Mouse (Mus musculus) inflammation-experienced regulatory T-cells, adult 16 weeks (primary cell): ENCODE results near the gene Il12rb1. TPM values are rescaled to one million over a fixed set of nuclear protein-coding genes. Genes with fewer than 3 reads are reported as not detected.

Experiments used
- polyA plus RNA-seq: library from polyadenylated mRNA; unstranded; fragments of 100-300 nt; shearing (Covaris generic); gene quantifications from one replicate; pipeline ENCODE4 v1.2.1, GENCODE M21; 2017

Gene Il12rb1
- 64.8 TPM for polyA plus RNA-seq

DNA sequence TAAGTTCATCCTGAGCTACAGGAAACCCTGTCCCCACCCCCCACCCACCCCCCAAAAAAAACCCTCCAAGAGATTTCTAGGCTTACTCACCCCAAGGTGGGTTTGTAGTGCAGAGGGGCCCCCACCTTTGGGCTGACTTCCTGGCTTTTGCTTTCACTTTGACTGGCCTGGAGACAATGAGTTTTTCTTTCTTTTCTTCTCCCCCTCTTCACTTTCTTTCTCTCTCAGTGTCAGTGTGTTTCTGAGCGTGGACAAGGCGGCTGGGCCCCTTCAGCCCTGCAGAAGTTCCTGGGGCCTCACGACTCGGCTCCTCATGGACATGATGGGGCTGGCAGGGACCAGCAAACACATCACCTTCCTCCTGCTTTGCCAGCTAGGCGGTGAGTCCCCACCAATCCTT, at the start of gene Il12rb1:
TSS of gene Il12rb1 (plus strand) at position 211 of the 400 bp plus-strand sequence.

GRCm38 (mm10) chr8:70760775-70761406, 47.4 kb upstream of the Il12rb1 start, which contains the start of gene Mpv17l2:
TSS of gene Mpv17l2 (minus strand) at chr8:70760946.

DNA sequence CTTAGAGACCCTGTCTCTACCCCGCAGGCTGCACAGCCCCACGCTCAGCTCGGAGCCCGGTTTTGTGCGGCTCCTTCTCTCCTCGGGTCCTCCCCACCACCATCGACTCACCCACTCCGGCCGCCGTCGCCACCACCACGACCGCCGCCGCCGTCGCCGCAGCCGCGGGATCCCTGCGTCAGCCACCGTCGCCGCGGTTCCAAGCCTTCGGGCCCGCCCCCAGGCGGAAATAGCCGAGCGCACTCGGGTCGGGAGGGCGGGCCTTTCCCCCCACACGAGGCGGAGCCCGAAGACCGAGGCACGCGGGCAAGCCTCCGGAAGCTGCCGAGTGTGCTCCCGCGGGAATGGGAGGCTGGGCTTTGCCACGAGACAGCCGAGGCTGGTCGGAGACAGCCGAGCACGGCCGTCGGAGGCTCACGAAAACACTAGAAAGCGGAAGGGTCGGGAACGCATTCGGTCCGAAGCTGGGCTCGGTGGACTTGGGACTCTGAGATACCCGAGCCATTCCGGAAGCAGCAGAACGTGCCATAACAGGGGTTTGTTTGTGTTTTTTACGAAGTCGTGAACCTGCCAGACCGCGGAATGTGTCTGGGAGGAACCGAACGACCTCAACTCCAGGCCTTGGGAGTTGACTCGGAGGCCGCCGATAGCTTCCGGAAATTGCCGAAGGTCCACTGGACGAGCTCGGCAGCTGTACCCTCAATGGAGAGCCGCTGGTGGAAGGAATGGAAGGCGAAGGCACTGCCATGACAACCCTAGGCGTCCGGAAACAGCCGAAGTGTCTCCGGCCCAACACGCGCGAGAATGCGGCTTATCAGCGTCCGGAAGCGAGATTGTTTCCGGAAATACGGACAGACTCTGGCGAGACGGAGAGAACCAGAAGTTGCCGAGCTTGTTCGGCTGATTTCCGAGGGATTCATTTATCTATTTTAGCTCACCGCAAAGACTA, 31.5 kb upstream of the Il12rb1 start, which contains the start of gene Pik3r2:
TSS of gene Pik3r2 (minus strand) at position 218 of the 949 bp plus-strand sequence.

GRCm38 (mm10) chr8:70804481-70805206, 3.6 kb upstream of the Il12rb1 start, which contains the start of gene Mast3:
TSS of gene Mast3 (minus strand) at chr8:70805054.

DNA sequence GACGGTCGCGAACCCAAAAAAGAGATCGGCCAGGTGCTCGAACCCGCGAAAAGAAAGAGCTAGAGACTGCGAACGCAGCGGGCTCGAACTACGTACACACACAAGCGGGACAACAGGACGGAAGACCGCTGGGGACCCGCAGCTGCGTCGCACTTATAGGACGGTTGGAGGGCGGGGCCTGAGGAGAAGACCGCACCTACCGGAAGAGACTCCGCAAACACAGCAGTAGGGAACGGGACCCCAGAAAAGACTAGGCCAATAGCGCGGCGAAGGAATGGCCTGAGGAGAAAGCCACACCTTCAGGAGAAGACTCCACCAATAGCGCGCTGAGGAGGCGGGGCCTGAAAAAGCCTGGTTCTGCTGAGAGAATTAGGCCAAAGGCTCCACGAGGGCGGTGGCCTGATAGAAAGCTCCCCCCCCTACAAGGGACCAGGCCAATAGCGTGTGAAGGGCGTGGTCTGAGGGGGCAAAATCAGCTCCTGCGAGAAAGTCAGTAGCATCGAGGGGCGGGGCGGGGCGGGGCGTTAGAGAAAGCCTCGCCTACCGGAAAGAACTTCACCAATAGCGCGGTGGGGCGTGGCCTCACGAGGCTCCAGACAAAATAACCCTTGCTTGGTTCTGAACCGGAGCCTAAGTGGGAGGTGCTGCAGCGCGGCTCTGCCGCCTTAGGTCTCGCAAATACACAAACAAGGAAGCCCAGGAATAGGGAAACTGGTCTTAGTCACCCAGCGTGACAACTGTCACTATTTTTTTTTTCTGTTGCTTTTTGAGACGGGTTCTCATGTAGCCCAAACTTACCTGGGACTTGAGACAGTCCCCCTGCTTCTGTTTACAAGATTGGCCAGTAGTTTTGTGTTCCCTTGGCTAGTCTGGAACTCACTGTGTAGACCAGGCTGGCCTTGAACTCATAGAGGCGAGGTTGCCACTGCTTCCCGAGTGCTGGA, 31.4 kb downstream of the Il12rb1 start, which contains the start of gene Arrdc2:
TSS of gene Arrdc2 (minus strand) at position 313 of the 944 bp plus-strand sequence.

DNA sequence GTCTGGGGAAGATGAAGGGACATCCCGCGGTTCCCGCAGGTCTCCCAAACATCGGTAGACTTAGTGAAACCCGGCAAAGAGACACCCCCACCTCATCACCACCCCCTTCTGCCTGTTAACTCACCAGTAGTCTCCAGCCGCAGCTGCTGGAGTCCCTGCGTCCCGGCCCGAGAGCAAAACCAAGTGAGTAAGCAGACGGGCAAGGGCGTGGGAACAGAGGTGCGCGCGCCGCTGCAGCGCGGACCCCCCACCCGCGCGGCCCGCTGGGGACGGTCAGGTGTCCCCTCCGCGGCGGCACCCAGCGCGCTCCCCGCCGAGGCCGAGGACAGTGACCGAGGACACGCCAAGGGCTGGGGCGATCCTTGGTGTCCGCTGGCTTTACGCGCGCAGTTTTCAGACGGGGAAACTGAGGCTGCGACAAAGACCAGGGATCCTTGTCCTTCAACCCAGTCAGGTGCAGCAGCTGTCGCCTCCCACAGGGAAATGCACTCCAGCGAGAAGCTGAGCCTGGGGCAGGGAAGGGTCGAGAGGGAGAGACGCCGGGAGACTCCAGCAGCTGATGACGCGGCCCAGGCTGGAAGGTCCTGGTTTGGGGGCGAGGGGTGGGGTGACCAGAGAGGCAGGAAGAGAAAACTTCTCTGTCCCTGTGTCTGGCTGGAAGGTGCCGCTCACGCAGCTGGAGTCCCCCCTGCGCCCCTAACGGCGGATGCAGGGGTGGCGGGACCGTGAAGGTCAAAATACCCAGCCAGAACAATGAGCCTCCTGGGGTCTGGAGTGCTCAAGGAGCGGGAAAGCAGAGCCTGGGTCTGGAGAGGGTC, 54.8 kb downstream of the Il12rb1 start, which contains the start of gene Kcnn1:
TSS of gene Kcnn1 (minus strand) at position 435 of the 818 bp plus-strand sequence.

Other genes starting within 250 kb of the Il12rb1 start
- 98.4 TPM for gene Isyna1, start 214.1 kb upstream of the Il12rb1 start, polyA plus RNA-seq
- gene Ssbp4, start 199.6 kb upstream of the Il12rb1 start, polyA plus RNA-seq, result 34.8 TPM
- 0.40 TPM for gene Lrrc25, start 192.3 kb upstream of the Il12rb1 start, polyA plus RNA-seq
- gene Gdf15, start 176.0 kb upstream of the Il12rb1 start, polyA plus RNA-seq, result not detected
- gene Pgpep1, start 148.1 kb upstream of the Il12rb1 start, polyA plus RNA-seq, result 6.1 TPM
- 330 TPM for gene Lsm4, start 135.2 kb upstream of the Il12rb1 start, polyA plus RNA-seq
- 22.8 TPM for gene Jund, start 109.5 kb upstream of the Il12rb1 start, polyA plus RNA-seq
- gene Iqcn, start 105.0 kb upstream of the Il12rb1 start, polyA plus RNA-seq, result 0.09 TPM
- gene Gm3336, start 89.9 kb upstream of the Il12rb1 start, polyA plus RNA-seq, result not detected
- gene Pde4c, start 84.7 kb upstream of the Il12rb1 start, polyA plus RNA-seq, result 0.85 TPM
- gene Rab3a, start 53.8 kb upstream of the Il12rb1 start, polyA plus RNA-seq, result 17.6 TPM
- gene Mpv17l2, start 47.5 kb upstream of the Il12rb1 start, polyA plus RNA-seq, result 19.0 TPM
- gene Pik3r2, start 31.7 kb upstream of the Il12rb1 start, polyA plus RNA-seq, result 31.0 TPM
- 80.7 TPM for gene Mast3, start 3.4 kb upstream of the Il12rb1 start, polyA plus RNA-seq
- gene Arrdc2, start 31.3 kb downstream of the Il12rb1 start, polyA plus RNA-seq, result 3.1 TPM
- gene Kcnn1, start 54.8 kb downstream of the Il12rb1 start, polyA plus RNA-seq, result not detected
- gene Ccdc124, start 65.5 kb downstream of the Il12rb1 start, polyA plus RNA-seq, result 83.0 TPM
- not detected for gene Slc5a5, start 84.3 kb downstream of the Il12rb1 start, polyA plus RNA-seq
- gene Rpl18a, start 89.0 kb downstream of the Il12rb1 start, polyA plus RNA-seq, result 6,058 TPM
- gene Map1s, start 97.5 kb downstream of the Il12rb1 start, polyA plus RNA-seq, result 57.2 TPM